Mouse (Mus musculus) hindlimb bud, embryonic 11.5 days (tissue): Measurements from ENCODE around the gene Tmem265.
A peak's percentile ranks its signal among the peaks of the same experiment; 100 is the strongest.

ENCODE experiments used
- DNase-seq: peaks from one replicate; pipeline ENCODE4 v3.0.0-alpha.2; 2012; ENCODE audit warnings: low read depth, low spot score; ENCODE audit errors: extremely low spot score

Tmem265 gene

GRCm38 (mm10) chr7:127588011-127588871, 27.1 kb downstream of the Tmem265 start, which contains the start of the genes Ccdc189 and Rnf40:
Gene Ccdc189 (minus strand): TSS chr7:127588595.
Gene Rnf40 (plus strand): TSS chr7:127588767.
- peak; percentile 98 for DNase-seq

DNA sequence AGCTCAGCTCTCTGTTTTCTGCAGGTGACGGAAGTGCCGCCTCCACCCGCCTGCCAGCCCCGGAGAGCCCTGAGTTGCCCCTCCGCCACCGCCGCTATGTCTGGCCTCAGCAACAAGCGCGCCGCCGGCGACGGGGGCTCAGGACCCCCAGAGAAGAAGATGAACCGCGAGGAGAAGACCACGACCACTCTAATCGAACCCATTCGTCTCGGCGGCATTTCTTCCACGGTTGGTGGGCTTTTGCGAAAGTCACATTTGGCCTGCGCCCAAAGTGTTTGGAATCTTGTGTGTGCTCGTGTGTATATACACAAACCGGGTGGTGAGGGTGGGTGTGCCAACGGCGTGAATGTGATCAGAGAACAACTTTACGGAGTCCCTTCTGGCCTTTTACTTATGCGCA, 27.7 kb downstream of the Tmem265 start:
- DNase-seq = no peak

- DNase-seq = no peak
Measured at GRCm38 (mm10) chr7:127589637-127590036, 28.4 kb downstream of the Tmem265 start.

DNA sequence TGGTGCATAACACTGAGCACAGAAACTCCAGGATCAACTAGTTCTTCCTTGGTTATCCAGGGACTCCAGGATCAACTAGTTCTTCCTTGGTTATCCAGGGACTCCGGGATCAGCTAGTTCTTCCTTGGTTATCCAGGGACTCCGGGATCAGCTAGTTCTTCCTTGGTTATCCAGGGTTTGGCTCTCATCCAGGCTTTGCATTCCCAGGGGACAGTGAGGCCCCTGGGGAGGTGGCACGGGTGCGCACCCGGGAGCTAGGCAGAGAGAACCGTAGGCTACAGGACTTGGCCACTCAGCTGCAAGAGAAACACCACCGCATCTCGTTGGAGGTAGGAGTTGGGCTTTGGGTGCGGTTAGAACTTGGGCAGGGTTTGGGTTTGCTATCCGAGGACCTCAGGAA, 29.9 kb downstream of the Tmem265 start:
- no peak for DNase-seq

DNA sequence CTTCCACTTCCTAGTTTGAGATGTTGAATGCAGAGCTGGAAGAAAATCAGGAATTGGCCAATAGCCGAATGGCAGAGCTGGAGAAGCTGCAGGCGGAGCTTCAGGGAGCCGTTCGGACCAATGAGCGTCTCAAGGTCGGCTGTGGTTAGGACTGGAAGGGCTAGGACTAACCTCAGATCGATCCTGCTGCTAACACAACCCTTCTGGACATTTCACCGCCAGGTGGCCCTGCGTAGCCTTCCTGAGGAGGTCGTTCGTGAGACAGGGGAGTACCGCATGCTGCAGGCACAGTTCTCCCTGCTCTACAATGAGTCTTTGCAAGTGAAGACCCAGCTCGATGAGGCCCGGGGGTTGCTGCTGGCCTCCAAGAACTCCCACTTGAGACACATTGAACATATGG, 31.4 kb downstream of the Tmem265 start:
- no peak for DNase-seq

- no peak for DNase-seq
Measured at GRCm38 (mm10) chr7:127596747-127597146, 35.6 kb downstream of the Tmem265 start.

GRCm38 (mm10) chr7:127600612-127601011, 39.4 kb downstream of the Tmem265 start:
- no peak for DNase-seq

DNA sequence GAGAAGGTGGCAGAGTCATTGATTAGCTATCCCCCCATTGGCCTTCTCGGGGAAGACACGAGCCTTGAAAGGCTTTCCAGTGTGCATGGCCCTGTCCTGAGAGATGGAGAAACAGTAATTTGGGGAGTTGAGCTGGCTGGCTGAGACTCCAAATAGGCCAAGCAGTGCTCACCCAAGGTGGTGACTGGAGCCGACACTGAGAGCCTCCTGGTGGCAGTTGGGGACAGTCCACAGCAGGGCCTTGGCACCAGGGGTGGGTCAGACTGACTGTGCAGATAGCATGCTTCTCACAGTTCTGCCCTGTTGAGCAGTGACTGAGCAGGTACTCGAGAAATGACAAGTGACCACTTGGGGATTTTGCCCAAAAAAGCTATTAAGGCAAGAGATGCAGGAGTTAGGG, 40.5 kb downstream of the Tmem265 start:
- DNase-seq = no peak

DNA sequence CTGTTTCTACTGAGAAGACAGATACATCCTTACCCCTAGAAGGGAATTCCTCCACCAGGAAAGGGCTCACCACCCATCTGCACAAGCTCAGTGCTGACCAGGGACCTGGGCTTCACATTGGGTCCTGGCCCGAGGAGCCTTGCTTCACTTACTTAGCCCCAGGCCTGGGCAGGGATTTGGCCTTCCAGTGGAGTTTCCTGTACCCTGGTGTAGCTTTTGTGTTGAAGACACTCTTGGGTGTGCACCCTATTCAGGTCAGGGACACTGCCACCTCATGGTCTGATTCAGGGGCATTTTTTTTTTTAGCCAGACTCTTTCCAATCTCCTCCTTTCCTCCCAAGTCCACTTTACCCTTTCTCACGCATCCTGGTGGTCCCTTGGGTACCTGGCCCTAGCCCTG, 41.7 kb downstream of the Tmem265 start:
- DNase-seq = no peak

- no peak for DNase-seq
Measured at GRCm38 (mm10) chr7:127604256-127604655, 43.1 kb downstream of the Tmem265 start.

- no peak for DNase-seq
Measured at GRCm38 (mm10) chr7:127607150-127607549, 46.0 kb downstream of the Tmem265 start.

GRCm38 (mm10) chr7:127611011-127611410, 49.8 kb downstream of the Tmem265 start:
- DNase-seq = no peak

GRCm38 (mm10) chr7:127611561-127611960, 50.4 kb downstream of the Tmem265 start:
- no peak for DNase-seq

DNA sequence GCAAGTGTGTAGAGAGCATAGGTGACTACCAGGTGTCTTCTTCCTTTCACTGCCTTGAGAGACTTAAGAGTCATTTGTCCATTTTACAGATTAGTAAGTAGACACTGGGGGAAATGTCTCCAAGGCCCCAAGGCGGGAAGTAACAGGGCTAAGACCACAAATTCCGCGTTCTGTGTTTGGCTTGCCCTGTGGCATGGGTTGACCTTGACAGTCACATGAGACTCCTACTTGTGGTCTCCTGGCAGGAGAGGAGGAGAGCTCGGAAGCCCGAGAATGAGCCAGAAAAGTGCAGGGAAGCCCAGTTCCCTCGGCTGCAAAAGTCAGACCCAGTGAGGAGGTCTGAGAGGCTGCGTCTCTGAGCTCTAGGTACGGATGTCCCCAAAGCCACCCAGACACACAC, 52.3 kb downstream of the Tmem265 start:
- DNase-seq = no peak

GRCm38 (mm10) chr7:127614091-127614490, 52.9 kb downstream of the Tmem265 start:
- DNase-seq = no peak

- DNase-seq = no peak
Measured at GRCm38 (mm10) chr7:127614511-127614890, 53.3 kb downstream of the Tmem265 start.

DNA sequence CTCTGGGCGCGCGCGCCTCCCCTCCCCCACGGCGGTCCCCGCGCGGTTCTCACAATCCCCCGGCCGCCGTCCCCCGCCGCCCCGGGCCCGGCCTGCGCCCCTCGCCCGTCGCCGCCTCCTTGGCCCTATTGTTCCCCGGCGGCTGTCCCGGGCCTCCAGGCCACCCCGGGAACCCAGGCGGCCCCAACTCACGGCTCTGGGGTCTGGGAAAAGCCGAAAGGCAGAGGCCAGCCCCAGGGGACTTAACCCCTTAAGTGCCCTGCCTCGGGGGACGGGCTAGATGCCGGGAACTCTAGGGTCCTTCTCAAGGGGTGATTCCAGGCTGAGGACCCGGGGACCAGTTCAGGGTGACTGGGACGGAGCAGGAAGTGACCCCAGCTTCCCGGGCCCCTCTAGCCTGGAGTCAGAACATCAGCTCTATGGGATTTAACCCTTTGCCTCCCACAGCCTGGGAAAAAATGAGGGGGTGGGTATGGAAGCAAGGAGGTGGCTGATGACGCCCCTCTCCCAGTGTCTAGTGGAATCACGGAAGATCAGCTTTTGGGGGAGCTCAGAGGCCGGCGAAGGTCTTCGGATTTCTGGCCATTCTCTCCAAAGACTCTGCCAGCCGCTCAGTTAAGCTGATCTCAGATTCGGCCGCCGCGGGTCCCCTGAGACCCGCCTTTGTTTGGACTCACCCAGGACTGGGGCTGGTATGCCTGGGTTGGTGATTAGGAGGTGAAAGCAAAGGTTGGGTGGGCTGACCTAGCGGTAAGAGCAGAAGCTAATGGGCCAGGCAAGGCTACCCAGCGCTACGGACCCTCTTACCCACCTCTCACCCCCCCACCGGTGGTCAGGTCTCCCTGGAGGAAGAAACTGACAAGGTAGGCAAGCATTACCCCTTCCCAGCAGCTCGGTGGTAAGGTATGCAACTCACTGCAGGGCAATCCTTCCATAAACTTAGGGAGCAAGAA, 54.0 kb downstream of the Tmem265 start, which contains the start of gene Zfp629:
Gene Zfp629, minus strand, starts transcription at position 907 of the 953 bp plus-strand sequence.
- peak; percentile 64 for DNase-seq

- no peak for DNase-seq
Measured at GRCm38 (mm10) chr7:127616336-127616735, 55.1 kb downstream of the Tmem265 start.
